Mouse (Mus musculus) hindbrain, embryonic 13.5 days (tissue): Measurements from ENCODE around the gene Olfr722. TPM values are rescaled to one million over a fixed set of nuclear protein-coding genes. Genes with fewer than 3 reads are reported as not detected.
"Not testable (repeated sequence)": the region's sequence is repeated elsewhere in the genome, so short reads cannot be mapped to it uniquely, and the experiment has no call there.

Experiments
- ATAC-seq: fragments of 200-750 bp; cut with Nextera tagmentation; 2 replicates; pipeline ENCODE4 v1.8.0; 2017; ENCODE audit warnings: moderate TSS enrichment; ENCODE audit not compliant: low FRiP score
- H3K27ac ChIP-seq: fragments of 300-500 bp; sonication (generic); 2 replicates; pipeline ENCODE4 v1.5.1; 2015; ENCODE audit warnings: inconsistent platforms, mild to moderate bottlenecking, moderate library complexity
- H3K27me3 ChIP-seq: fragments of 300-500 bp; sonication (generic); 2 replicates; pipeline ENCODE4 v1.6.1; 2015; ENCODE audit warnings: mild to moderate bottlenecking, inconsistent platforms
- H3K36me3 ChIP-seq: fragments of 300-500 bp; sonication (generic); 2 replicates; pipeline ENCODE4 v1.6.1; 2015; ENCODE audit warnings: mild to moderate bottlenecking, inconsistent platforms
- H3K4me1 ChIP-seq: fragments of 300-500 bp; sonication (generic); replicated peaks from 2 replicates; pipeline ENCODE4 v1.6.1; 2015; ENCODE audit warnings: inconsistent platforms
- H3K4me2 ChIP-seq: fragments of 300-500 bp; sonication (generic); 2 replicates; pipeline ENCODE4 v1.6.1; 2015; ENCODE audit warnings: inconsistent platforms, mild to moderate bottlenecking, moderate library complexity
- H3K4me3 ChIP-seq: fragments of 300-500 bp; sonication (generic); 2 replicates; pipeline ENCODE4 v1.5.1; 2015; ENCODE audit warnings: mild to moderate bottlenecking, inconsistent platforms
- H3K9ac ChIP-seq: fragments of 300-500 bp; sonication (generic); 2 replicates; pipeline ENCODE4 v1.6.1; 2015; ENCODE audit warnings: mild to moderate bottlenecking, inconsistent platforms
- H3K9me3 ChIP-seq: fragments of 300-500 bp; sonication (generic); 2 replicates; pipeline ENCODE4 v1.6.1; 2016; ENCODE audit warnings: inconsistent platforms
- polyA plus RNA-seq: library from polyadenylated mRNA; unstranded; fragments of >200 nt; fragmentation: Nextera tagmentation; extraction: Ambion mirVana; gene quantifications from 2 replicates; pipeline ENCODE4 v1.2.1, GENCODE M21; 2015

Olfr722 gene
- not detected in 2 replicates for polyA plus RNA-seq

DNA sequence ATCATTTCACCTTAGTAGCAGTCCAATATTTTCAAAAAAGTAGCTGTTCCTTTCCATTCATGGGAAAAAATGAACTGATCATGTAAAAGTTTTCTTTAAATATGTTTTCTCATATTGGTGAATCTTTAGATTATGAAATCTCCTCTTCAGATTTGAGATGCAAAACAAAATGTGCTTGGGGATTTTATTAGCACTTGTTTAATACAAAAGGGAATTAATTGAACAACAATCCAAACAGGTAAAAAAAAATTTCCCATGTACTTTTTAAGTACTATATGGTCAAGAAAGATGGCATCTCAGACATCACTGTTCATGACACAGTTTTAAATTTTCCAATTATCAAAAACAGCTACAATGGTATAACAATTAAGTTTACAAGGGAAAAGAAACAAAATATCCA is at the start of gene Olfr722:
Olfr722 (minus strand) TSS at position 101 of the 400 bp plus-strand sequence.
- ATAC-seq: no peak
- Histone ChIP-seq H3K27ac (no peak within 1 kb of the TSS), H3K4me1 (no peaks in the 10 kb centered on the region), H3K4me2 (no peak within 1 kb of the TSS), H3K9ac (no peak within 1 kb of the TSS), H3K9me3 (no peaks in the 10 kb centered on the region), H3K36me3 (no peaks in the 10 kb centered on the region), H3K27me3 (no peaks in the 10 kb centered on the region), H3K4me3 (no peak within 1 kb of the TSS)

DNA sequence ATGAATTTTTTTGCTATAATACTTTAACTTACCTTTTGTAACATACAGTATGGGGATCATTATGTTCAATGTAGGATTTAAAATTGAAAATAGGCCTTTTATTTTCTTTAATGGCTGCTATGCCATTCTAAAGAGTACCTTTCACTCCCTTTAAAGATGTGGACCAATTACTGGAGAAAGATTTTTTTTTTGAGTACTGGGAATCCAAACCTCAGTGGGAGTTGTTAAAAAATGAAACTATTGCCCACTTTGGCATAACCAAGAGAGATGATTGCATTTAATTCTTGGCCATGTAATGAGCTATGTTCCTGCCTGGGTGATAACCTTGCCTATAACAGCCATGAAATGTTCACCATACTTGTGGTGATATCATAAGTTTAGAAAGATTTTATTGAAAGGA is 29.9 kb upstream of the Olfr722 start, which contains the start of gene Olfr723:
Olfr723 (minus strand) TSS at position 101 of the 400 bp plus-strand sequence.
- not testable (repeated sequence) for H3K9ac ChIP-seq

DNA sequence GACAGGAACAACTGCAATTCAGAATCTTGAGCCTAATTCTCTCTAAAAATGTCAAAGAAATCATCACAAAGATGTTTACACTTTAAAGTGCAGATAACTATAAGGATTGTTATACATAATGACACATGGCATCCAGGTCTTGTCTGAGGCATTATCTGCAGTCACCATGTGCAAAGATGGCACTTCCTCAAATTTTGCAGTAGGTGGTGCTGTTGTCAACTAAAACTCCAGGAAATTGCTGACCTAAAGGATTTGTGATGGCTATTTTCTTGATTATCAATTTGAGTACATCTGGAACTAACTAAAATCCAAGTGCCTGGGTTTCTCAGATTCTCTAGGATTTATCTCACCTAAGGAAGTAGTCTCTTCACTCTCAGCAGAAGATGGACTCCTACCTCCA is 41.4 kb downstream of the Olfr722 start:
- H3K36me3 ChIP-seq: no peaks in the 10 kb centered on the region
- no peak; the same call in 1 of the 2 replicates for ATAC-seq
- no peak overlapping the region for H3K4me3 ChIP-seq
- H3K9ac ChIP-seq: no peak overlapping the region
- H3K27me3 ChIP-seq: no peaks in the 10 kb centered on the region
- H3K4me1 ChIP-seq: no peaks in the 10 kb centered on the region
- no peaks in the 10 kb centered on the region for H3K9me3 ChIP-seq
- H3K4me2 ChIP-seq: no peak overlapping the region
- no peak overlapping the region for H3K27ac ChIP-seq

More for the DNA sequence above, 29.9 kb upstream of the Olfr722 start, which contains the start of gene Olfr723:
- not testable (repeated sequence) for H3K9me3 ChIP-seq, H3K27me3 ChIP-seq, H3K4me3 ChIP-seq, H3K4me2 ChIP-seq, H3K4me1 ChIP-seq, H3K27ac ChIP-seq, ATAC-seq, H3K36me3 ChIP-seq

Other genes with a start within 250 kb of the Olfr722 start
- 37.9 and 38.9 TPM in 2 replicates for gene Armh4, start 118.6 kb downstream of the Olfr722 start, polyA plus RNA-seq
- gene Olfr723, start 29.8 kb upstream of the Olfr722 start, polyA plus RNA-seq: not detected in 2 replicates
- gene Olfr724, start 61.3 kb upstream of the Olfr722 start, polyA plus RNA-seq: not detected in 2 replicates
- gene Olfr725, start 138.4 kb upstream of the Olfr722 start, polyA plus RNA-seq: not detected in 2 replicates
- gene Olfr726, start 189.0 kb upstream of the Olfr722 start, polyA plus RNA-seq: not detected in 2 replicates
- not detected in 2 replicates for gene Olfr727, start 221.2 kb upstream of the Olfr722 start, polyA plus RNA-seq
- gene Olfr728, start 240.7 kb upstream of the Olfr722 start, polyA plus RNA-seq: not detected in 2 replicates